Mouse (Mus musculus) embryonic facial prominence, embryonic 10.5 days (tissue): ENCODE measurements around the gene Stx18. TPM values are rescaled to one million over a fixed set of nuclear protein-coding genes. Genes with fewer than 3 reads are reported as not detected.

ENCODE experiments used
- DNase-seq: peaks from one replicate; pipeline ENCODE4 v3.0.0-alpha.2; 2017; ENCODE audit warnings: low spot score
- H3K27ac ChIP-seq: fragments of 300-500 bp; sonication (generic); replicated peaks from 2 replicates; pipeline ENCODE4 v1.5.1; 2016; ENCODE audit warnings: mild to moderate bottlenecking
- H3K27me3 ChIP-seq: fragments of 300-500 bp; sonication (generic); replicated peaks from 2 replicates; pipeline ENCODE4 v1.6.1; 2016; ENCODE audit warnings: low read depth, mild to moderate bottlenecking; ENCODE audit not compliant: poor library complexity, severe bottlenecking
- H3K36me3 ChIP-seq: fragments of 300-500 bp; sonication (generic); replicated peaks from 2 replicates; pipeline ENCODE4 v1.6.1; 2016; ENCODE audit warnings: mild to moderate bottlenecking, moderate library complexity
- H3K4me1 ChIP-seq: fragments of 300-500 bp; sonication (generic); 2 replicates; pipeline ENCODE4 v1.6.1; 2016
- H3K4me3 ChIP-seq: fragments of 300-500 bp; sonication (generic); 2 replicates; pipeline ENCODE4 v1.5.1; 2016; ENCODE audit warnings: mild to moderate bottlenecking, moderate library complexity
- H3K9me3 ChIP-seq: fragments of 300-500 bp; sonication (generic); 2 replicates; pipeline ENCODE4 v1.6.1; 2016; ENCODE audit warnings: mild to moderate bottlenecking
- WGBS: fragments of 180-500 bp; shearing (Covaris S2); methylation state at CpG from one replicate; pipeline ENCODE4 v1.1.7; 2016; 5-methylcytosine and 5-hydroxymethylcytosine counted together
- polyA plus RNA-seq: library from polyadenylated mRNA; unstranded; fragments of >200 nt; fragmentation: Nextera tagmentation; extraction: Ambion mirVana; gene quantifications from 2 replicates; pipeline ENCODE4 v1.2.1, GENCODE M21; 2016

Stx18 gene
- polyA plus RNA-seq, 1 experiment from 2014 or later: 54.8 TPM

GRCm38 (mm10) chr5:38106807-38107206, 68.3 kb downstream of the Stx18 start:
- H3K4me3 ChIP-seq: no peak overlapping the region
- H3K27me3 ChIP-seq: no peaks in the 10 kb centered on the region
- H3K4me1 ChIP-seq: no peaks in the 10 kb centered on the region
- 91% methylated on average over 10 of the region's 10 CpGs for WGBS
- no peaks in the 10 kb centered on the region for H3K9me3 ChIP-seq
- DNase-seq: no peak
- peaks cover 56% of the 10 kb centered on the region for H3K36me3 ChIP-seq
- H3K27ac ChIP-seq: no peak overlapping the region

- Histone ChIP-seq H3K4me3 (no peak overlapping the region), H3K27me3 (no peaks in the 10 kb centered on the region), H3K36me3 (peaks cover 51% of the 10 kb centered on the region), H3K27ac (no peak overlapping the region), H3K9me3 (no peaks in the 10 kb centered on the region), H3K4me1 (no peaks in the 10 kb centered on the region)
- DNase-seq: no peak
- WGBS: 93% methylated on average over 2 of the region's 2 CpGs
Observed at GRCm38 (mm10) chr5:38114526-38114925, 76.0 kb downstream of the Stx18 start.

- DNase-seq: no peak
- no peaks in the 10 kb centered on the region for H3K27me3 ChIP-seq
- 88% methylated on average over 1 of the region's 1 CpGs for WGBS
- peaks cover 46% of the 10 kb centered on the region for H3K36me3 ChIP-seq
- H3K27ac ChIP-seq: no peak overlapping the region
- no peaks in the 10 kb centered on the region for H3K9me3 ChIP-seq
- no peak overlapping the region for H3K4me3 ChIP-seq
- H3K4me1 ChIP-seq: no peaks in the 10 kb centered on the region
Observed at GRCm38 (mm10) chr5:38117056-38117455, 78.5 kb downstream of the Stx18 start.

- no peak for DNase-seq
- Histone ChIP-seq H3K36me3 (peaks cover 59% of the 10 kb centered on the region), H3K4me3 (no peak overlapping the region), H3K27me3 (no peaks in the 10 kb centered on the region), H3K27ac (no peak overlapping the region), H3K4me1 (no peaks in the 10 kb centered on the region), H3K9me3 (no peaks in the 10 kb centered on the region)
- WGBS: 91% methylated on average over 5 of the region's 5 CpGs
Observed at GRCm38 (mm10) chr5:38119268-38119667, 80.7 kb downstream of the Stx18 start.

- Histone ChIP-seq H3K27me3 (no peaks in the 10 kb centered on the region), H3K4me3 (no peak overlapping the region), H3K36me3 (peaks cover 49% of the 10 kb centered on the region), H3K4me1 (no peaks in the 10 kb centered on the region), H3K9me3 (no peaks in the 10 kb centered on the region), H3K27ac (no peak overlapping the region)
- 90% methylated on average over 7 of the region's 7 CpGs for WGBS
- DNase-seq: no peak
Observed at GRCm38 (mm10) chr5:38121699-38122098, 83.2 kb downstream of the Stx18 start.

- 86% methylated on average over 13 of the region's 13 CpGs for WGBS
- H3K36me3 ChIP-seq: peaks cover 59% of the 10 kb centered on the region
- H3K27ac ChIP-seq: no peak overlapping the region
- H3K4me1 ChIP-seq: no peaks in the 10 kb centered on the region
- no peaks in the 10 kb centered on the region for H3K27me3 ChIP-seq
- DNase-seq: no peak
- H3K9me3 ChIP-seq: no peaks in the 10 kb centered on the region
- H3K4me3 ChIP-seq: no peak overlapping the region
Observed at GRCm38 (mm10) chr5:38126519-38127306, 88.2 kb downstream of the Stx18 start.

- Histone ChIP-seq H3K4me1 (no peaks in the 10 kb centered on the region), H3K27me3 (no peaks in the 10 kb centered on the region), H3K9me3 (no peaks in the 10 kb centered on the region), H3K36me3 (peaks cover 40% of the 10 kb centered on the region), H3K4me3 (no peak overlapping the region), H3K27ac (no peak overlapping the region)
- WGBS: 92% methylated on average over 2 of the region's 2 CpGs
- DNase-seq: no peak
Observed at GRCm38 (mm10) chr5:38129339-38129738, 90.8 kb downstream of the Stx18 start.

GRCm38 (mm10) chr5:38136247-38136646, 97.7 kb downstream of the Stx18 start:
- Histone ChIP-seq H3K4me1 (peaks cover 5% of the 10 kb centered on the region; the same call in 1 of the 2 replicates), H3K27ac (no peak overlapping the region), H3K27me3 (no peaks in the 10 kb centered on the region), H3K9me3 (no peaks in the 10 kb centered on the region; the same call in 1 of the 2 replicates), H3K36me3 (peaks cover 68% of the 10 kb centered on the region), H3K4me3 (no peak overlapping the region)
- DNase-seq: no peak
- 91% methylated on average over 9 of the region's 9 CpGs for WGBS

GRCm38 (mm10) chr5:38137163-38137562, 98.6 kb downstream of the Stx18 start:
- H3K36me3 ChIP-seq: peaks cover 78% of the 10 kb centered on the region
- H3K27me3 ChIP-seq: no peaks in the 10 kb centered on the region
- H3K4me1 ChIP-seq: peaks cover 5% of the 10 kb centered on the region; the same call in 1 of the 2 replicates
- no peak overlapping the region for H3K27ac ChIP-seq
- 90% methylated on average over 9 of the region's 9 CpGs for WGBS
- H3K9me3 ChIP-seq: no peaks in the 10 kb centered on the region; the same call in 1 of the 2 replicates
- DNase-seq: no peak
- no peak overlapping the region for H3K4me3 ChIP-seq

GRCm38 (mm10) chr5:38140893-38141292, 102.4 kb downstream of the Stx18 start:
- Histone ChIP-seq H3K4me1 (peaks cover 5% of the 10 kb centered on the region; the same call in 1 of the 2 replicates), H3K4me3 (no peak overlapping the region), H3K27me3 (no peaks in the 10 kb centered on the region), H3K36me3 (peaks cover 99% of the 10 kb centered on the region), H3K27ac (no peak overlapping the region), H3K9me3 (no peaks in the 10 kb centered on the region)
- 90% methylated on average over 6 of the region's 6 CpGs for WGBS
- no peak for DNase-seq

- H3K9me3 ChIP-seq: no peaks in the 10 kb centered on the region
- WGBS: 92% methylated on average over 6 of the region's 6 CpGs
- no peak overlapping the region for H3K27ac ChIP-seq
- DNase-seq: no peak
- peaks cover 99% of the 10 kb centered on the region for H3K36me3 ChIP-seq
- H3K27me3 ChIP-seq: no peaks in the 10 kb centered on the region
- no peaks in the 10 kb centered on the region for H3K4me1 ChIP-seq
- no peak overlapping the region for H3K4me3 ChIP-seq
Observed at GRCm38 (mm10) chr5:38146524-38146923, 108.0 kb downstream of the Stx18 start.

GRCm38 (mm10) chr5:38151264-38151663, 112.7 kb downstream of the Stx18 start:
- Histone ChIP-seq H3K27ac (no peak overlapping the region), H3K4me1 (no peaks in the 10 kb centered on the region), H3K27me3 (no peaks in the 10 kb centered on the region), H3K36me3 (peaks cover 100% of the 10 kb centered on the region), H3K9me3 (peaks cover 11% of the 10 kb centered on the region), H3K4me3 (no peak overlapping the region)
- WGBS: 76% methylated on average over 3 of the region's 3 CpGs
- no peak for DNase-seq
